Mouse (Mus musculus) limb, embryonic 15.5 days (tissue): ENCODE measurements around the gene Crtc1. TPM values are rescaled to one million over a fixed set of nuclear protein-coding genes. Genes with fewer than 3 reads are reported as not detected.

Source experiments
- ATAC-seq: fragments of 200-750 bp; cut with Nextera tagmentation; 2 replicates; pipeline ENCODE4 v1.8.0; 2017; ENCODE audit warnings: low read depth, moderate TSS enrichment; ENCODE audit not compliant: insufficient number of reproducible peaks, low FRiP score, low TSS enrichment
- H3K27ac ChIP-seq: fragments of 300-500 bp; sonication (generic); 2 replicates; pipeline ENCODE4 v1.5.1; 2015; ENCODE audit warnings: moderate library complexity, mild to moderate bottlenecking, inconsistent platforms
- H3K27me3 ChIP-seq: fragments of 300-500 bp; sonication (generic); 2 replicates; pipeline ENCODE4 v1.6.1; 2015; ENCODE audit warnings: inconsistent platforms
- H3K36me3 ChIP-seq: fragments of 300-500 bp; sonication (generic); 2 replicates; pipeline ENCODE4 v1.6.1; 2015; ENCODE audit warnings: inconsistent platforms
- H3K4me1 ChIP-seq: fragments of 300-500 bp; sonication (generic); 2 replicates; pipeline ENCODE4 v1.6.1; 2015; ENCODE audit warnings: inconsistent platforms
- H3K4me2 ChIP-seq: fragments of 300-500 bp; sonication (generic); 2 replicates; pipeline ENCODE4 v1.6.1; 2015; ENCODE audit warnings: mild to moderate bottlenecking, inconsistent platforms
- H3K4me3 ChIP-seq: fragments of 300-500 bp; sonication (generic); 2 replicates; pipeline ENCODE4 v1.5.1; 2015; ENCODE audit warnings: mild to moderate bottlenecking, inconsistent platforms
- H3K9ac ChIP-seq: fragments of 300-500 bp; sonication (generic); 2 replicates; pipeline ENCODE4 v1.6.1; 2015; ENCODE audit warnings: inconsistent platforms
- H3K9me3 ChIP-seq: fragments of 300-500 bp; sonication (generic); 2 replicates; pipeline ENCODE4 v1.6.1; 2016; ENCODE audit warnings: inconsistent platforms
- WGBS: fragments of 180-500 bp; shearing (Covaris S2); methylation state at CpG from one replicate; pipeline ENCODE4 v1.1.7; 2015; 5-methylcytosine and 5-hydroxymethylcytosine counted together
- polyA plus RNA-seq: library from polyadenylated mRNA; unstranded; fragments of >200 nt; fragmentation: Nextera tagmentation; extraction: Ambion mirVana; gene quantifications from 2 replicates; pipeline ENCODE4 v1.2.1, GENCODE M21; 2015

Gene Crtc1
- polyA plus RNA-seq, 1 experiment from 2014 or later, result 22.2 TPM

- Histone ChIP-seq H3K27me3 (no peaks in the 10 kb centered on the region), H3K4me1 (peaks cover 21% of the 10 kb centered on the region), H3K36me3 (peaks cover 4% of the 10 kb centered on the region; the same call in 1 of the 2 replicates), H3K27ac (no peak overlapping the region), H3K9me3 (no peaks in the 10 kb centered on the region), H3K4me3 (peak overlapping the region; percentile 58), H3K4me2 (peak overlapping the region; percentile 87), H3K9ac (no peak overlapping the region)
- no peak for ATAC-seq
- 54% methylated on average over 3 of the region's 3 CpGs for WGBS
Observed at GRCm38 (mm10) chr8:70440246-70440645, 867 bp upstream of the Crtc1 start.

- WGBS, result 2% methylated on average over 7 of the region's 7 CpGs
- peak overlapping the region; percentile 78 for H3K27ac ChIP-seq
- H3K4me1 ChIP-seq, result peaks cover 18% of the 10 kb centered on the region
- no peak for ATAC-seq
- peak overlapping the region; percentile 87 for H3K4me2 ChIP-seq
- H3K27me3 ChIP-seq, result no peaks in the 10 kb centered on the region
- H3K36me3 ChIP-seq, result peaks cover 4% of the 10 kb centered on the region; the same call in 1 of the 2 replicates
- H3K9ac ChIP-seq, result peak overlapping the region; percentile 51; the same call in 1 of the 2 replicates
- H3K9me3 ChIP-seq, result no peaks in the 10 kb centered on the region
- peak overlapping the region; percentile 58 for H3K4me3 ChIP-seq
Observed at GRCm38 (mm10) chr8:70439848-70440179, 435 bp upstream of the Crtc1 start.

- H3K27ac ChIP-seq, result no peak overlapping the region
- H3K36me3 ChIP-seq, result peaks cover 4% of the 10 kb centered on the region; the same call in 1 of the 2 replicates
- peak overlapping the region; percentile 87 for H3K4me2 ChIP-seq
- 89% methylated on average over 2 of the region's 2 CpGs for WGBS
- peak overlapping the region; percentile 58 for H3K4me3 ChIP-seq
- H3K9me3 ChIP-seq, result no peaks in the 10 kb centered on the region
- no peaks in the 10 kb centered on the region for H3K27me3 ChIP-seq
- no peak for ATAC-seq
- peaks cover 17% of the 10 kb centered on the region for H3K4me1 ChIP-seq
- H3K9ac ChIP-seq, result 0 out of 2 replicates have a peak overlapping the region, but pooled peaks have one; percentile 17
Observed at GRCm38 (mm10) chr8:70438423-70438822, 956 bp downstream of the Crtc1 start.

GRCm38 (mm10) chr8:70435156-70435555 is 4.2 kb downstream of the Crtc1 start:
- H3K4me1 ChIP-seq, result peaks cover 16% of the 10 kb centered on the region
- no peak for ATAC-seq
- H3K9ac ChIP-seq, result no peak overlapping the region
- no peaks in the 10 kb centered on the region for H3K9me3 ChIP-seq
- H3K27me3 ChIP-seq, result no peaks in the 10 kb centered on the region
- WGBS, result 90% methylated on average over 5 of the region's 5 CpGs
- no peak overlapping the region for H3K4me2 ChIP-seq
- no peak overlapping the region for H3K27ac ChIP-seq
- H3K4me3 ChIP-seq, result no peak overlapping the region
- H3K36me3 ChIP-seq, result peaks cover 4% of the 10 kb centered on the region; the same call in 1 of the 2 replicates

GRCm38 (mm10) chr8:70432991-70433536 is 6.3 kb downstream of the Crtc1 start:
- H3K9ac ChIP-seq, result no peak overlapping the region
- H3K36me3 ChIP-seq, result peaks cover 4% of the 10 kb centered on the region; the same call in 1 of the 2 replicates
- no peak overlapping the region for H3K27ac ChIP-seq
- H3K4me3 ChIP-seq, result no peak overlapping the region
- no peaks in the 10 kb centered on the region for H3K27me3 ChIP-seq
- ATAC-seq, result no peak
- no peaks in the 10 kb centered on the region for H3K9me3 ChIP-seq
- 38% methylated on average over 4 of the region's 4 CpGs for WGBS
- peaks cover under 1% of the 10 kb centered on the region for H3K4me1 ChIP-seq
- no peak overlapping the region for H3K4me2 ChIP-seq

GRCm38 (mm10) chr8:70431213-70431612 is 8.2 kb downstream of the Crtc1 start:
- 94% methylated on average over 4 of the region's 4 CpGs for WGBS
- Histone ChIP-seq H3K4me3 (no peak overlapping the region), H3K9me3 (no peaks in the 10 kb centered on the region), H3K9ac (no peak overlapping the region), H3K4me1 (no peaks in the 10 kb centered on the region), H3K27ac (no peak overlapping the region), H3K27me3 (no peaks in the 10 kb centered on the region), H3K4me2 (no peak overlapping the region), H3K36me3 (peaks cover 4% of the 10 kb centered on the region; the same call in 1 of the 2 replicates)
- no peak for ATAC-seq

GRCm38 (mm10) chr8:70426300-70426907 is 13.0 kb downstream of the Crtc1 start:
- H3K36me3 ChIP-seq, result no peaks in the 10 kb centered on the region
- H3K9me3 ChIP-seq, result no peaks in the 10 kb centered on the region
- no peaks in the 10 kb centered on the region; the same call in 1 of the 2 replicates for H3K4me1 ChIP-seq
- no peak for ATAC-seq
- no peak overlapping the region for H3K9ac ChIP-seq
- no peak overlapping the region for H3K27ac ChIP-seq
- WGBS, result 87% methylated on average over 2 of the region's 2 CpGs
- H3K4me2 ChIP-seq, result no peak overlapping the region
- H3K27me3 ChIP-seq, result no peaks in the 10 kb centered on the region
- no peak overlapping the region for H3K4me3 ChIP-seq

- WGBS, result 81% methylated on average over 2 of the region's 2 CpGs
- Histone ChIP-seq H3K36me3 (no peaks in the 10 kb centered on the region), H3K27me3 (no peaks in the 10 kb centered on the region), H3K9ac (0 out of 2 replicates have a peak overlapping the region, but pooled peaks have one; percentile 14), H3K4me2 (no peak overlapping the region), H3K9me3 (no peaks in the 10 kb centered on the region), H3K4me1 (peaks cover 26% of the 10 kb centered on the region), H3K4me3 (no peak overlapping the region), H3K27ac (no peak overlapping the region)
- no peak for ATAC-seq
Observed at GRCm38 (mm10) chr8:70422722-70423121, 16.7 kb downstream of the Crtc1 start.

GRCm38 (mm10) chr8:70421349-70422104 is 17.9 kb downstream of the Crtc1 start:
- Histone ChIP-seq H3K4me3 (no peak overlapping the region), H3K9me3 (no peaks in the 10 kb centered on the region), H3K4me1 (peaks cover 38% of the 10 kb centered on the region), H3K4me2 (no peak overlapping the region), H3K9ac (no peak overlapping the region), H3K27ac (no peak overlapping the region), H3K27me3 (no peaks in the 10 kb centered on the region), H3K36me3 (no peaks in the 10 kb centered on the region)
- no peak for ATAC-seq
- WGBS, result 75% methylated on average over 18 of the region's 18 CpGs

- ATAC-seq, result no peak
- no peaks in the 10 kb centered on the region for H3K27me3 ChIP-seq
- no peak overlapping the region for H3K9ac ChIP-seq
Observed at GRCm38 (mm10) chr8:70419879-70420643, 19.3 kb downstream of the Crtc1 start.

GRCm38 (mm10) chr8:70418954-70419353 is 20.4 kb downstream of the Crtc1 start:
- H3K9me3 ChIP-seq, result no peaks in the 10 kb centered on the region
- no peak overlapping the region for H3K4me2 ChIP-seq
- WGBS, result 21% methylated on average over 14 of the region's 14 CpGs
- H3K4me3 ChIP-seq, result no peak overlapping the region
- no peak overlapping the region for H3K9ac ChIP-seq
- no peaks in the 10 kb centered on the region for H3K27me3 ChIP-seq
- H3K4me1 ChIP-seq, result peaks cover 48% of the 10 kb centered on the region
- H3K36me3 ChIP-seq, result no peaks in the 10 kb centered on the region
- peak; percentile 35; the same call in 1 of the 2 replicates for ATAC-seq
- H3K27ac ChIP-seq, result no peak overlapping the region

More at GRCm38 (mm10) chr8:70419879-70420643, 19.3 kb downstream of the Crtc1 start:
- H3K4me2 ChIP-seq, result no peak overlapping the region
- no peaks in the 10 kb centered on the region for H3K36me3 ChIP-seq
- H3K27ac ChIP-seq, result no peak overlapping the region
- H3K9me3 ChIP-seq, result no peaks in the 10 kb centered on the region
- 77% methylated on average over 11 of the region's 11 CpGs for WGBS
- no peak overlapping the region for H3K4me3 ChIP-seq
- peaks cover 48% of the 10 kb centered on the region for H3K4me1 ChIP-seq
